Mouse (Mus musculus) thymus, adult 2 months (tissue): Measurements from ENCODE around the gene Dock7.

Experiments used
- CTCF ChIP-seq: fragments of 200-500 bp; IDR thresholded peaks from 2 replicates; pipeline ENCODE4 v1.5.1; 2012; ENCODE audit warnings: mild to moderate bottlenecking, control low read depth, low read length, moderate library complexity, borderline replicate concordance; ENCODE audit not compliant: control insufficient read depth, poor library complexity, insufficient read depth; ENCODE audit errors: extremely low read depth
- POLR2A ChIP-seq: fragments of 200-500 bp; IDR thresholded peaks from 2 replicates; pipeline ENCODE4 v1.6.1; 2012; ENCODE audit warnings: mild to moderate bottlenecking, low read length, control low read depth, moderate library complexity; ENCODE audit not compliant: control insufficient read depth, poor library complexity, insufficient read depth; ENCODE audit errors: extremely low read depth

DNA sequence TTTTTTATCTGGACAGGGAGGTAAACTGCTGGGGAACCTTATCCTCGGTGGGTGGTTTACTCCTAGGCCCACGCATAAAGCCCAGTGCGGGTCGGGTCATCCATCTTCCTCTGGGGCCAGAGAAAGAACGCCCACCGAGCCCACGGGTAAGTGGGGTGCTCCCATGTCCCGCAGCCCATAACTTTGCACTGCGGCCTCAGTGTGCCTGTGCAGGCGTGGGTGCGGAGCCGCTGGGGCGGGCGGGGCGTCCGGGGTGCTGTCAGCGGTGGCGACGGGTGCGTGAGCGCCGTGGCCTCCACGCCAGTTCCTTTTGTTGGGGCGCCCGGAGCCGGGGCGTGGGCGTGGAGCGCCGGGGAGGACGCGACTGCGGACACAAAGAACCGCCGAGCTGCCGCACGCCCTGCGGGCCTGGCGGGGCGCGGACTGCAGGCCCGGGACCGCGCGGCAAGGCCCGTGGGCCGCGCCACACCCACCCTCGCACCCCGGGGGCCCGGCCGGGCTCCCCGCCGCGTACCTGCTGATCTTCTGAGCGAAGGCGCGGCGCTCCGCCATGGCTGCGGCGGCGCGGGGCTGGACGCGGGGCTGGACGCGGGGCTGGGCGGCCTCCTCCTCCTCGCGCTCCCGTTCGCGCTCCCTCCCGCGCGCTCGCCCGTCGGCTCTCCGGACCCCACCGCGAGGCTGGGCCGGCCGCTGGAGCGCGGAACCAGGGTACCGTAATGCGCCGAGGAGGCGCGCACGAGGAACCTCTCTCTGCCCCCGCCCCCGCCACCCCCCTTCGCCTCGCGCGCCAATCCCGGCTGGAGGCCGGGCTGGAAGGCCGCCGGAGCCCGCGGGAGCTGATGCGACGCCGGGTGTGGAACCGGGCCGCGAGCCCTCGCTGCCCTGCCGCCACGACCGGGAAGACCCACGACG, at the start of gene Dock7:
- TF ChIP-seq POLR2A (no peak), CTCF (no peak)
